Mouse (Mus musculus) cerebellum, adult 9-11 months (tissue): ENCODE results near the gene Sox5.

Experiments used
- DNase-seq: peaks from one replicate; pipeline ENCODE4 v3.0.0; 2022

The Sox5 gene

GRCm38 (mm10) chr6:143900871-143901270, 880.9 kb downstream of the Sox5 start:
- DNase-seq = no peak

GRCm38 (mm10) chr6:143895092-143895491, 886.7 kb downstream of the Sox5 start:
- no peak for DNase-seq

- DNase-seq = no peak
Measured at GRCm38 (mm10) chr6:143892869-143893268, 888.9 kb downstream of the Sox5 start.

- DNase-seq = no peak
Measured at GRCm38 (mm10) chr6:143888556-143888955, 893.2 kb downstream of the Sox5 start.

- DNase-seq = no peak
Measured at GRCm38 (mm10) chr6:143878525-143878924, 903.3 kb downstream of the Sox5 start.

GRCm38 (mm10) chr6:143868790-143869189, 913.0 kb downstream of the Sox5 start:
- DNase-seq = no peak

GRCm38 (mm10) chr6:143868155-143868685, 913.6 kb downstream of the Sox5 start:
- no peak for DNase-seq

- no peak for DNase-seq
Measured at GRCm38 (mm10) chr6:143867029-143867428, 914.7 kb downstream of the Sox5 start.

- DNase-seq = no peak
Measured at GRCm38 (mm10) chr6:143866566-143866965, 915.2 kb downstream of the Sox5 start.

- no peak for DNase-seq
Measured at GRCm38 (mm10) chr6:143862611-143863110, 919.1 kb downstream of the Sox5 start.

GRCm38 (mm10) chr6:143860036-143860435, 921.7 kb downstream of the Sox5 start:
- no peak for DNase-seq

GRCm38 (mm10) chr6:143859535-143859934, 922.2 kb downstream of the Sox5 start:
- no peak for DNase-seq

- no peak for DNase-seq
Measured at GRCm38 (mm10) chr6:143858551-143858950, 923.2 kb downstream of the Sox5 start.

- no peak for DNase-seq
Measured at GRCm38 (mm10) chr6:143857376-143857775, 924.4 kb downstream of the Sox5 start.

- DNase-seq = no peak
Measured at GRCm38 (mm10) chr6:143855421-143855820, 926.4 kb downstream of the Sox5 start.

GRCm38 (mm10) chr6:143854031-143854430, 927.7 kb downstream of the Sox5 start:
- DNase-seq = no peak

GRCm38 (mm10) chr6:143845761-143846160, 936.0 kb downstream of the Sox5 start:
- no peak for DNase-seq

GRCm38 (mm10) chr6:143844701-143844970, 937.1 kb downstream of the Sox5 start:
- DNase-seq = no peak

- DNase-seq = no peak
Measured at GRCm38 (mm10) chr6:143843933-143844700, 937.7 kb downstream of the Sox5 start.

- no peak for DNase-seq
Measured at GRCm38 (mm10) chr6:143841954-143842353, 939.8 kb downstream of the Sox5 start.

- DNase-seq = no peak
Measured at GRCm38 (mm10) chr6:143841109-143841638, 940.6 kb downstream of the Sox5 start.

- DNase-seq = no peak
Measured at GRCm38 (mm10) chr6:143838384-143839076, 943.2 kb downstream of the Sox5 start.

- no peak for DNase-seq
Measured at GRCm38 (mm10) chr6:143835331-143835730, 946.4 kb downstream of the Sox5 start.

GRCm38 (mm10) chr6:143833986-143834385, 947.8 kb downstream of the Sox5 start:
- no peak for DNase-seq
